In genomic region chr11:95355661-95356011, GRCm38 (mm10) we compare ENCODE assay signal across 17 mouse cellular contexts. TPM values are rescaled to one million over a fixed set of nuclear protein-coding genes. Genes with fewer than 3 reads are reported as not detected.
DNase-seq lines count a peak whose midpoint lies in the region; ATAC-seq and TF ChIP-seq lines count a peak whose summit lies in the region.
"Had no signal": no experiment of that assay in that cellular context is flagged by ENCODE, and none has a peak within 500 bp of the region (broad histone marks: within the 10 kb centered on the region; RNA-seq: fewer than 3 reads in every experiment).

No protein-coding gene starts in this region.

- no peaks in the 10 kb centered on the region for H3K27me3 ChIP-seq in erythroblast, embryonic 14.5 days (ENCODE audit: control insufficient read depth)
- no peaks in the 10 kb centered on the region for H3K27me3 ChIP-seq in heart, postnatal 0 days (ENCODE audit: control insufficient read depth, insufficient read depth, low read length)
- H3K27me3 ChIP-seq: embryonic facial prominence, embryonic 12.5 days; hindbrain, embryonic 13.5 days had no signal

- H3K27ac ChIP-seq in heart, postnatal 0 days (ENCODE audit: low read depth): peak overlapping the region; percentile 35; the same call in 1 of the 2 replicates
- H3K27ac ChIP-seq: hindbrain, embryonic 13.5 days had no signal

- WGBS in heart, postnatal 0 days: 85% methylated on average over 5 of the region's 5 CpGs

- H3K4me1 ChIP-seq in erythroblast, embryonic 14.5 days (ENCODE audit: control insufficient read depth): peaks cover 95% of the 10 kb centered on the region
- peaks cover 19% of the 10 kb centered on the region for H3K4me1 ChIP-seq in heart, postnatal 0 days (ENCODE audit: control insufficient read depth, insufficient read depth)

- TF ChIP-seq EP300 in heart, postnatal 0 days (IDR thresholded peaks at IDR 0.05; ENCODE audit: low read depth): no peak

- no peak for TF ChIP-seq CTCF in heart, postnatal 0 days (IDR thresholded peaks at IDR 0.05; ENCODE audit: low read depth)

- no peak for DNase-seq in heart, postnatal 0 days (ENCODE audit: low spot score)
- DNase-seq in heart, adult 18-20 months: no peak
- DNase-seq in induced T-regulatory cell, adult 2 months (ENCODE audit: low read depth): peak; percentile 63
- peak; percentile 43 for DNase-seq in thymus, postnatal 0 days (ENCODE audit: low spot score)
- no peak for DNase-seq in adrenal gland, postnatal 14 days
- no peak for DNase-seq in lung, postnatal 4 days
- DNase-seq: adrenal gland, postnatal 25 days; cerebellum, postnatal 36 days; gastrocnemius, postnatal 36 days; kidney, adult 18-20 months; kidney, postnatal 25 days had no signal

- H3K36me3 ChIP-seq in erythroblast, embryonic 14.5 days (ENCODE audit: control insufficient read depth): peaks cover 100% of the 10 kb centered on the region
- H3K36me3 ChIP-seq in heart, postnatal 0 days (replicated peaks; ENCODE audit: control insufficient read depth, insufficient read depth, low read length): no peaks in the 10 kb centered on the region
- H3K36me3 ChIP-seq: embryonic facial prominence, embryonic 12.5 days; hindbrain, embryonic 13.5 days had no signal

- H3K9me3 ChIP-seq in erythroblast, embryonic 14.5 days (ENCODE audit: control insufficient read depth, low read length): no peaks in the 10 kb centered on the region
- H3K9me3 ChIP-seq in heart, postnatal 0 days (replicated peaks; ENCODE audit: control insufficient read depth, low read length): no peaks in the 10 kb centered on the region
- H3K9me3 ChIP-seq: embryonic facial prominence, embryonic 12.5 days; hindbrain, embryonic 13.5 days; megakaryocyte, embryonic 14.5 days had no signal

- H3K4me3 ChIP-seq in erythroblast, embryonic 14.5 days (replicated peaks): peak overlapping the region; percentile 60
- no peak overlapping the region for H3K4me3 ChIP-seq in heart, postnatal 0 days (ENCODE audit: low read depth, low read length)
- H3K4me3 ChIP-seq: embryonic facial prominence, embryonic 12.5 days; hindbrain, embryonic 13.5 days had no signal

- ATAC-seq in erythroblast, adult 5-6 weeks (replicated peaks; ENCODE audit: low FRiP score, poor library complexity, severe bottlenecking): no peak
- ATAC-seq in heart, postnatal 0 days (ENCODE audit: insufficient read depth, low read depth): no peak
- ATAC-seq: forebrain, embryonic 16.5 days had no signal

- peak overlapping the region; percentile 29; the same call in 1 of the 2 replicates for H3K9ac ChIP-seq in heart, postnatal 0 days (replicated peaks; ENCODE audit: low read depth, low read length)
- H3K9ac ChIP-seq: embryonic facial prominence, embryonic 12.5 days; hindbrain, embryonic 13.5 days had no signal

- H3K4me2 ChIP-seq in heart, postnatal 0 days (ENCODE audit: low read depth, low read length): peak overlapping the region; percentile 30; the same call in 1 of the 2 replicates
- H3K4me2 ChIP-seq: embryonic facial prominence, embryonic 12.5 days; hindbrain, embryonic 13.5 days had no signal

RNA-seq across cellular contexts. Expression of gene Fam117a, which starts 18.8 kb away (rescaled TPM):
- polyA plus RNA-seq in erythroblast, embryonic 14.5 days (2012): 184 and 248 TPM in 2 replicates
- total RNA-seq in erythroblast, adult 5-6 weeks (2015; ENCODE audit: low replicate concordance): 321 and 423 TPM in 2 replicates
- total RNA-seq in erythroblast, adult 5-6 weeks (2017; ENCODE audit: low replicate concordance): 386 and 450 TPM in 2 replicates
- 5.0 and 5.6 TPM in 2 replicates for total RNA-seq in heart, postnatal 0 days (2014; rRNA removed; ENCODE audit: low replicate concordance)
- 3.6 and 3.9 TPM in 2 replicates for polyA plus RNA-seq in heart, postnatal 0 days (2015; fragmentation: Nextera tagmentation; extraction: Ambion mirVana)
- total RNA-seq in heart, adult 18-20 months (2021): 1 to 10 TPM; 6.6 to 7.0 TPM
- polyA plus RNA-seq in thymus, postnatal 0 days (2015; fragmentation: Nextera tagmentation; extraction: Ambion mirVana): 24.2 and 27.3 TPM in 2 replicates
- 20.2 and 21.4 TPM in 2 replicates for total RNA-seq in adrenal gland, postnatal 14 days (2021)

RNA-seq across cellular contexts. Expression of gene Slc35b1, which starts 28.9 kb away (rescaled TPM):
- polyA plus RNA-seq in erythroblast, embryonic 14.5 days (2012): 0.78 and 0.98 TPM in 2 replicates
- total RNA-seq in erythroblast, adult 5-6 weeks (2015; ENCODE audit: low replicate concordance): 20.8 and 23.0 TPM in 2 replicates
- 31.4 and 40.6 TPM in 2 replicates for total RNA-seq in erythroblast, adult 5-6 weeks (2017; ENCODE audit: low replicate concordance)
- total RNA-seq in heart, postnatal 0 days (2014; rRNA removed; ENCODE audit: low replicate concordance): 35.2 and 71.6 TPM in 2 replicates
- polyA plus RNA-seq in heart, postnatal 0 days (2015; fragmentation: Nextera tagmentation; extraction: Ambion mirVana): 70.3 TPM in 2 replicates
- total RNA-seq in heart, adult 18-20 months (2021): 10 to 100 TPM; 32.0 to 37.3 TPM
- polyA plus RNA-seq in thymus, postnatal 0 days (2015; fragmentation: Nextera tagmentation; extraction: Ambion mirVana): 93.1 and 95.3 TPM in 2 replicates
- 51.0 and 62.2 TPM in 2 replicates for total RNA-seq in adrenal gland, postnatal 14 days (2021)

RNA-seq across cellular contexts. Expression of gene Kat7, which starts 45.6 kb away (rescaled TPM):
- 1.3 and 1.4 TPM in 2 replicates for polyA plus RNA-seq in erythroblast, embryonic 14.5 days (2012)
- 33.8 and 39.3 TPM in 2 replicates for total RNA-seq in erythroblast, adult 5-6 weeks (2015; ENCODE audit: low replicate concordance)
- total RNA-seq in erythroblast, adult 5-6 weeks (2017; ENCODE audit: low replicate concordance): 41.5 and 65.5 TPM in 2 replicates
- 54.7 and 85.6 TPM in 2 replicates for total RNA-seq in heart, postnatal 0 days (2014; rRNA removed; ENCODE audit: low replicate concordance)
- 28.5 and 29.9 TPM in 2 replicates for polyA plus RNA-seq in heart, postnatal 0 days (2015; fragmentation: Nextera tagmentation; extraction: Ambion mirVana)
- 10 to 100 TPM; 25.7 to 30.8 TPM for total RNA-seq in heart, adult 18-20 months (2021)
- polyA plus RNA-seq in thymus, postnatal 0 days (2015; fragmentation: Nextera tagmentation; extraction: Ambion mirVana): 56.8 and 57.9 TPM in 2 replicates
- 48.5 and 50.7 TPM in 2 replicates for total RNA-seq in adrenal gland, postnatal 14 days (2021)

RNA-seq across cellular contexts. Expression of gene Spop, which starts 58.2 kb away (rescaled TPM):
- 2.4 and 3.0 TPM in 2 replicates for polyA plus RNA-seq in erythroblast, embryonic 14.5 days (2012)
- 38.9 and 51.9 TPM in 2 replicates for total RNA-seq in erythroblast, adult 5-6 weeks (2015; ENCODE audit: low replicate concordance)
- total RNA-seq in erythroblast, adult 5-6 weeks (2017; ENCODE audit: low replicate concordance): 43.5 and 60.1 TPM in 2 replicates
- total RNA-seq in heart, postnatal 0 days (2014; rRNA removed; ENCODE audit: low replicate concordance): 34.5 and 38.0 TPM in 2 replicates
- 129 and 142 TPM in 2 replicates for polyA plus RNA-seq in heart, postnatal 0 days (2015; fragmentation: Nextera tagmentation; extraction: Ambion mirVana)
- total RNA-seq in heart, adult 18-20 months (2021): 100 to 1,000 TPM; 159 to 164 TPM
- polyA plus RNA-seq in thymus, postnatal 0 days (2015; fragmentation: Nextera tagmentation; extraction: Ambion mirVana): 120 and 142 TPM in 2 replicates
- total RNA-seq in adrenal gland, postnatal 14 days (2021): 110 and 123 TPM in 2 replicates

Comparison
In these comparisons a context has a peak if more than half of its experiments do, and no peak if none do; other contexts are left out.
1. DNase-seq: peak in induced T-regulatory cell, adult 2 months (single experiment) and thymus, postnatal 0 days (single experiment); none in heart, postnatal 0 days (single experiment), heart, adult 18-20 months (0 of 2), adrenal gland, postnatal 14 days (single experiment) and lung, postnatal 4 days (0 of 2).
2. RNA of gene Fam117a, which starts 18.8 kb away (total RNA-seq): 321 to 450 TPM in erythroblast, adult 5-6 weeks; 20.2 to 21.4 TPM in adrenal gland, postnatal 14 days, 6.6 to 7.0 TPM in heart, adult 18-20 months and 5.0 to 5.6 TPM in heart, postnatal 0 days; every median in the first group is over 10 times any median in the second.